11 mouse cellular contexts compared by ENCODE assay signal in the genomic region with DNA sequence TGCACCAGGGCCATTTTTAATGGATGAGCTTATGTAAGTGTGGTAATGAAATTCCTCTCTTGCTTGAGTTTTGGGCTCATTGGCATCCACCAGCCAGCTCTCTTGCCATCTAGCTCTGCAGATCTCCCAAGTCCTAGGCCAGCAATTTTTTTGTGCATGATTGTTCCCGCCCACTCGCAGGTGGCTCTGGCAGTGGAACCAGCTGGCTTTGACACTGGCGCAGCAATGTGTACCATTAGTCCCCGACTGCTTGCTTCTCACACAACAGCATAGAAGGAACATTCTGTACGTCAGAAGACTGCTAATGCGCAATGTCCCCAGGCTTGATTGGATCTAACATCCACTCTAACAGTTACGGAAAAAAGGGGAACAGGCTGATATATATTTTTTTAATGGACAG.
DNase-seq lines count a peak whose midpoint lies in the region; ATAC-seq lines count a peak whose summit lies in the region.
"Had no signal": no experiment of that assay in that cellular context is flagged by ENCODE, and none has a peak within 500 bp of the region (broad histone marks: within the 10 kb centered on the region; RNA-seq: fewer than 3 reads in every experiment).

No protein-coding gene starts in this region.

- ATAC-seq in kidney, embryonic 14.5 days (ENCODE audit: low FRiP score, low TSS enrichment), result no peak

- no peak overlapping the region for H3K27ac ChIP-seq in kidney, embryonic 14.5 days (ENCODE audit: low read depth, low read length)
- H3K27ac ChIP-seq: hindbrain, embryonic 13.5 days; kidney, postnatal 0 days; liver, embryonic 14.5 days; midbrain, embryonic 12.5 days had no signal

- no peaks in the 10 kb centered on the region for H3K36me3 ChIP-seq in kidney, embryonic 14.5 days (ENCODE audit: control insufficient read depth, insufficient read depth, low read length)
- H3K36me3 ChIP-seq: hindbrain, embryonic 13.5 days; midbrain, embryonic 12.5 days had no signal

- no peak overlapping the region for H3K4me3 ChIP-seq in kidney, embryonic 14.5 days (ENCODE audit: low read length)
- H3K4me3 ChIP-seq: hindbrain, embryonic 13.5 days; midbrain, embryonic 12.5 days had no signal

- 88% methylated on average over 7 of the region's 7 CpGs for WGBS in kidney, embryonic 14.5 days

- H3K9ac ChIP-seq in kidney, embryonic 14.5 days (ENCODE audit: low read depth, low read length), result no peak overlapping the region
- H3K9ac ChIP-seq: hindbrain, embryonic 13.5 days; liver, embryonic 14.5 days; midbrain, embryonic 12.5 days had no signal

- no peaks in the 10 kb centered on the region for H3K27me3 ChIP-seq in kidney, embryonic 14.5 days (ENCODE audit: control insufficient read depth, insufficient read depth, low read length)
- H3K27me3 ChIP-seq: hindbrain, embryonic 13.5 days; midbrain, embryonic 12.5 days had no signal

- peak; percentile 84 for DNase-seq in cerebellum, adult 11-12 months
- DNase-seq in cerebellum, postnatal 14 days, result peak; percentile 54 to 66
- DNase-seq in layer of hippocampus, postnatal 14 days (ENCODE audit: low spot score in 2 of 2), result peak; percentile 74 to 91
- DNase-seq in telencephalon, adult 2 months (ENCODE audit: low read depth, low spot score), result peak; percentile 91
- no peak for DNase-seq in urinary bladder, postnatal 4 days (ENCODE audit: low spot score in 2 of 2)
- no peak for DNase-seq in adrenal gland, postnatal 4 days (ENCODE audit: low spot score in 2 of 2)

- H3K4me2 ChIP-seq in kidney, embryonic 14.5 days (replicated peaks; ENCODE audit: low read depth, low read length), result no peak overlapping the region
- H3K4me2 ChIP-seq: hindbrain, embryonic 13.5 days; midbrain, embryonic 12.5 days had no signal

- H3K9me3 ChIP-seq in kidney, embryonic 14.5 days (ENCODE audit: control insufficient read depth, low read length), result no peaks in the 10 kb centered on the region
- H3K9me3 ChIP-seq: hindbrain, embryonic 13.5 days; midbrain, embryonic 12.5 days had no signal

- H3K4me1 ChIP-seq in kidney, embryonic 14.5 days (ENCODE audit: control insufficient read depth, insufficient read depth, low read length), result no peaks in the 10 kb centered on the region
- H3K4me1 ChIP-seq: hindbrain, embryonic 13.5 days; midbrain, embryonic 12.5 days had no signal

Comparison
In these comparisons a context has a peak if more than half of its experiments do, and no peak if none do; other contexts are left out.
1. DNase-seq: peak in cerebellum, adult 11-12 months (single experiment), cerebellum, postnatal 14 days (2 of 2), layer of hippocampus, postnatal 14 days (2 of 2) and telencephalon, adult 2 months (single experiment); none in urinary bladder, postnatal 4 days (0 of 2) and adrenal gland, postnatal 4 days (0 of 2).